Mouse (Mus musculus): ENCODE data around the gene Babam2. TPM values are rescaled to one million over a fixed set of nuclear protein-coding genes. Genes with fewer than 3 reads are reported as not detected.

Gene Babam2
- polyA plus RNA-seq, 1 experiment, result 18.4 TPM

DNA sequence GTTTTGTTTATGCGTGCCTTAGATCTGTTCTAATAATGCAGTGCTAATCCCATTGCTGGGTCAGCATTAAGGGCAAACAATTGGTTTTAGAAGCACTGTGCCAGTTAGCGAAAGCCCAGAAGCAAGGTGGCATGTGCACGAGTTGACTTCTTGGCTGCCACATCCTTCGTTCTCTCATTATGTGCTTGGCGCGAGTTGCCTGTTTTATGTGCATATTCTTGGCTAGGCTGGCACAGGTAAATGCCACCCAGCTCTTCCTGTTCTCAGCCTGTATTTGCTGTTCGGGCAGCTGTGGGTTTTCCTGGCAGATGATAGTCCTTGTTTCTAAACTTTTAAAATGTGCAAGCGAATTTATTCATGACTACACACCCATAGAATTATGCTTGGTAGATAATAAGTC, 262.4 kb downstream of the Babam2 start:
- Histone ChIP-seq H3K27me3 (ENCODE audit: control insufficient read depth, insufficient read depth, low read length) (no peaks in the 10 kb centered on the region), H3K4me1 (ENCODE audit: control insufficient read depth, insufficient read depth, insufficient read length, low read length) (no peaks in the 10 kb centered on the region), H3K36me3 (ENCODE audit: control insufficient read depth, insufficient read depth, low read length) (no peaks in the 10 kb centered on the region), H3K4me3 (ENCODE audit: low read depth, low read length) (no peak overlapping the region), H3K27ac (ENCODE audit: insufficient read depth, low read depth, low read length) (no peak overlapping the region)
- TF ChIP-seq CTCF (IDR thresholded peaks at IDR 0.05; ENCODE audit: extremely low read depth, insufficient read length, insufficient replicate concordance, low read depth, low read length) (no peak), POLR2A (IDR thresholded peaks at IDR 0.05; ENCODE audit: low read depth, low read length) (no peak)
- 81% methylated on average over 8 of the region's 8 CpGs for WGBS

GRCm38 (mm10) chr5:31961423-31961822, 263.9 kb downstream of the Babam2 start:
- 30% methylated on average over 2 of the region's 2 CpGs for WGBS
- no peaks in the 10 kb centered on the region for H3K27me3 ChIP-seq (ENCODE audit: control insufficient read depth, insufficient read depth, low read length)
- no peak for TF ChIP-seq POLR2A (IDR thresholded peaks at IDR 0.05; ENCODE audit: low read depth, low read length)
- no peak for TF ChIP-seq CTCF (IDR thresholded peaks at IDR 0.05; ENCODE audit: extremely low read depth, insufficient read length, insufficient replicate concordance, low read depth, low read length)
- no peak overlapping the region for H3K27ac ChIP-seq (ENCODE audit: insufficient read depth, low read depth, low read length)
- no peak overlapping the region for H3K4me3 ChIP-seq (ENCODE audit: low read depth, low read length)
- H3K36me3 ChIP-seq (ENCODE audit: control insufficient read depth, insufficient read depth, low read length), result no peaks in the 10 kb centered on the region
- H3K4me1 ChIP-seq (ENCODE audit: control insufficient read depth, insufficient read depth, insufficient read length, low read length), result peaks cover under 1% of the 10 kb centered on the region; the same call in 1 of the 2 replicates

- Histone ChIP-seq H3K27me3 (ENCODE audit: control insufficient read depth, insufficient read depth, low read length) (no peaks in the 10 kb centered on the region), H3K4me3 (ENCODE audit: low read depth, low read length) (no peak overlapping the region), H3K36me3 (ENCODE audit: control insufficient read depth, insufficient read depth, low read length) (no peaks in the 10 kb centered on the region), H3K27ac (ENCODE audit: insufficient read depth, low read depth, low read length) (no peak overlapping the region), H3K4me1 (ENCODE audit: control insufficient read depth, insufficient read depth, insufficient read length, low read length) (peaks cover 6% of the 10 kb centered on the region; the same call in 1 of the 2 replicates)
- TF ChIP-seq POLR2A (IDR thresholded peaks at IDR 0.05; ENCODE audit: low read depth, low read length), result no peak
- 93% methylated on average over 3 of the region's 3 CpGs for WGBS
These were observed 264.9 kb downstream of the Babam2 start for GRCm38 (mm10) chr5:31962346-31962745.

DNA sequence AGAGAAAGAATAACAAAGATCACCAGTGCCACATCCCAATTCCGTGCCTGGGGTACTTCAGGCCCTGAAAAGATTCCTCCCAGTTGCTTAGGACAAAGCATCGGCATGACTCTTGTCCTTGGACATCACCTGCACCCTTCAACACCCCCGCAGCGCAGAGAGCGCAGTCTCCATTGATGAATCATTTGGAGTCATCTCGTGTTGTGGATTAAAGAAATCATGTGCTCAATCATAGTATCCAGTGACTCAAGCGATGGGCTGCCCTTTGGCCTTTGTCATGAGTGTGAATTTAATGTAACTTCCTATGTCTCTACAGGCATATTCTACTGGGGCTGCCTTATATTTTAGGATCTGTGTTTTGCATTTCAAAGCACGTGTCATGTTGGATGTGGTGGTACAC, 265.9 kb downstream of the Babam2 start:
- 83% methylated on average over 8 of the region's 8 CpGs for WGBS
- Histone ChIP-seq H3K27ac (ENCODE audit: insufficient read depth, low read depth, low read length) (no peak overlapping the region), H3K27me3 (ENCODE audit: control insufficient read depth, insufficient read depth, low read length) (no peaks in the 10 kb centered on the region), H3K4me3 (ENCODE audit: low read depth, low read length) (no peak overlapping the region), H3K36me3 (ENCODE audit: control insufficient read depth, insufficient read depth, low read length) (no peaks in the 10 kb centered on the region), H3K4me1 (ENCODE audit: control insufficient read depth, insufficient read depth, insufficient read length, low read length) (peaks cover 11% of the 10 kb centered on the region; the same call in 1 of the 2 replicates)
- no peak for TF ChIP-seq POLR2A (IDR thresholded peaks at IDR 0.05; ENCODE audit: low read depth, low read length)
- no peak for TF ChIP-seq CTCF (IDR thresholded peaks at IDR 0.05; ENCODE audit: extremely low read depth, insufficient read length, insufficient replicate concordance, low read depth, low read length)

GRCm38 (mm10) chr5:31963851-31964250, 266.4 kb downstream of the Babam2 start:
- Histone ChIP-seq H3K27me3 (ENCODE audit: control insufficient read depth, insufficient read depth, low read length) (no peaks in the 10 kb centered on the region), H3K27ac (ENCODE audit: insufficient read depth, low read depth, low read length) (no peak overlapping the region), H3K4me1 (ENCODE audit: control insufficient read depth, insufficient read depth, insufficient read length, low read length) (peaks cover 12% of the 10 kb centered on the region; the same call in 1 of the 2 replicates), H3K36me3 (ENCODE audit: control insufficient read depth, insufficient read depth, low read length) (no peaks in the 10 kb centered on the region), H3K4me3 (ENCODE audit: low read depth, low read length) (no peak overlapping the region)
- 91% methylated on average over 2 of the region's 2 CpGs for WGBS
- TF ChIP-seq CTCF (IDR thresholded peaks at IDR 0.05; ENCODE audit: extremely low read depth, insufficient read length, insufficient replicate concordance, low read depth, low read length) (no peak), POLR2A (IDR thresholded peaks at IDR 0.05; ENCODE audit: low read depth, low read length) (no peak)

DNA sequence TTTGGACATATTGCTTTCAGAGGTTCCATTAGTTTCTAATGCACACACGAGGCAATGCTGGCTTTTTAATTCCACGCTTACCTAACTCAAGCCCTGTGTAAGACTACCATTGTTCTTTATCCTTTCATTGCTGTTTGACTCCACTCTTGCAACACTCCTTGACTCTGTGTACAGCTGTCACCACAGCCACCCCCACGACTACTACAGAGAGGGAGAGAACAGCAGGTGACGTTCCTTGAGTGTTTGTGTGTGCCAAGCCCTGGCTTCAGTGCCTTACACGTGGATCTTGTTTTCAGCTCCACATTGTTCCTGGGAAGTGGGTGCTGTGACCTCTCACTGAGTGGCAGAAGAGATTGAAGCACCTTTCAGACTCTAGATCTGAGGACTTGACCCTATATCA, 269.3 kb downstream of the Babam2 start:
- Histone ChIP-seq H3K4me1 (ENCODE audit: control insufficient read depth, insufficient read depth, insufficient read length, low read length) (peaks cover 12% of the 10 kb centered on the region; the same call in 1 of the 2 replicates), H3K4me3 (ENCODE audit: low read depth, low read length) (no peak overlapping the region), H3K36me3 (ENCODE audit: control insufficient read depth, insufficient read depth, low read length) (no peaks in the 10 kb centered on the region), H3K27me3 (ENCODE audit: control insufficient read depth, insufficient read depth, low read length) (no peaks in the 10 kb centered on the region), H3K27ac (ENCODE audit: insufficient read depth, low read depth, low read length) (peak overlapping the region; percentile 78)
- TF ChIP-seq POLR2A (IDR thresholded peaks at IDR 0.05; ENCODE audit: low read depth, low read length), result no peak
- TF ChIP-seq CTCF (IDR thresholded peaks at IDR 0.05; ENCODE audit: extremely low read depth, insufficient read length, insufficient replicate concordance, low read depth, low read length), result no peak
- 34% methylated on average over 5 of the region's 5 CpGs for WGBS

DNA sequence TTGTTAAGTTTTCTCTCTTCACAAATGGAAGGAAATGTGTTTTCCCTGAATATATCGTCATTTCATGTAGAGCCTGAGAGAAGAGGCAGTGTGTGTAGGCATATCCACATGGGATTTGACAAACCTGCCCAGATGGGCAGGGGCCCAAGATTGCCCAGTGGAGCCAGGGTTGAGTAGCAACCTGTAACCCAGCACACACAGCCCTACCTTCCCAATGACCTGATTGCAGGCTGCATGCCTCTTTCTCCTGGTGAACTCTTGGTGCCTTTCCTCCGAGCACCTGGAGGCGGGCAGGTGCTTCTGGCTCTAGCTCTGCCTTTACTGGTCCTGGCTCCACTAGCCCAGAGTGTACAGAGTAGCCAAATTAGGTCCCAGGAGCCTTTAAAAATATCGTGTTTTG, 270.0 kb downstream of the Babam2 start:
- TF ChIP-seq POLR2A (IDR thresholded peaks at IDR 0.05; ENCODE audit: low read depth, low read length) (no peak), CTCF (IDR thresholded peaks at IDR 0.05; ENCODE audit: extremely low read depth, insufficient read length, insufficient replicate concordance, low read depth, low read length) (no peak)
- Histone ChIP-seq H3K4me3 (ENCODE audit: low read depth, low read length) (no peak overlapping the region), H3K27me3 (ENCODE audit: control insufficient read depth, insufficient read depth, low read length) (no peaks in the 10 kb centered on the region), H3K4me1 (ENCODE audit: control insufficient read depth, insufficient read depth, insufficient read length, low read length) (peaks cover 12% of the 10 kb centered on the region; the same call in 1 of the 2 replicates), H3K27ac (ENCODE audit: insufficient read depth, low read depth, low read length) (peak overlapping the region; percentile 100), H3K36me3 (ENCODE audit: control insufficient read depth, insufficient read depth, low read length) (no peaks in the 10 kb centered on the region)
- 22% methylated on average over 4 of the region's 4 CpGs for whole genome bisulfite sequencing

Measured in small intestine, adult 2 months (tissue).